Mouse (Mus musculus): ENCODE measurements around the gene Olfr456.

GRCm38 (mm10) chr6:42470542-42470941, 16.5 kb downstream of the Olfr456 start:
- TF ChIP-seq CTCF (IDR thresholded peaks at IDR 0.05; ENCODE audit: low read depth, low read length) (no peak), GATA2 (IDR thresholded peaks at IDR 0.05; ENCODE audit: borderline replicate concordance, low read depth, low read length) (no peak)

Measured in G1E (cell line).